Mouse (Mus musculus) myocyte (in vitro differentiated cells): ENCODE measurements around the gene Lrrc4. TPM values are rescaled to one million over a fixed set of nuclear protein-coding genes. Genes with fewer than 3 reads are reported as not detected.

ENCODE experiments used
- H3K27me3 ChIP-seq: one replicate; pipeline ENCODE4 v1.6.1; 2011; ENCODE audit not compliant: control insufficient read depth, insufficient read depth, insufficient read length
- H3K36me3 ChIP-seq: one replicate; pipeline ENCODE4 v1.6.1; 2011; ENCODE audit not compliant: control insufficient read depth, insufficient read depth
- H3K4me2 ChIP-seq: one replicate; pipeline ENCODE4 v1.6.1; 2011; ENCODE audit warnings: low read depth, control low read depth
- H3K4me3 ChIP-seq: one replicate; pipeline ENCODE4 v1.5.1; 2011; ENCODE audit warnings: mild to moderate bottlenecking, control low read depth, moderate library complexity
- H3K79me2 ChIP-seq: one replicate; pipeline ENCODE4 v1.6.1; 2011; ENCODE audit not compliant: control insufficient read depth, insufficient read depth
- H3ac ChIP-seq: one replicate; pipeline ENCODE4 v1.6.1; 2011; ENCODE audit not compliant: control insufficient read depth, insufficient read length
- CEBPB ChIP-seq: IDR thresholded peaks from 2 replicates; pipeline ENCODE4 v1.6.1; 2011; ENCODE audit warnings: mild to moderate bottlenecking, moderate library complexity; ENCODE audit not compliant: poor library complexity, insufficient read depth, severe bottlenecking
- E2F4 ChIP-seq: IDR thresholded peaks from one replicate; pipeline ENCODE4 v1.6.1; 2011; ENCODE audit warnings: mild to moderate bottlenecking, control low read depth, moderate library complexity; ENCODE audit not compliant: insufficient read depth
- MAX ChIP-seq: IDR thresholded peaks from one replicate; pipeline ENCODE4 v1.6.1; 2011; ENCODE audit warnings: low read depth, mild to moderate bottlenecking, control low read depth
- MYOD1 ChIP-seq, 3 experiments: IDR thresholded peaks; one replicate each; pipeline ENCODE4 v1.6.1; 2011; ENCODE audit warnings: control low read depth in 2 of 3, low read depth in 2 of 3, mild to moderate bottlenecking in 2 of 3, moderate library complexity in 1 of 3; ENCODE audit not compliant: insufficient read length in 2 of 3, control insufficient read depth in 1 of 3
- MYOG ChIP-seq, 3 experiments: IDR thresholded peaks; one replicate each; pipeline ENCODE4 v1.6.1; 2011; ENCODE audit warnings: control low read depth in 2 of 3, low read depth in 2 of 3, mild to moderate bottlenecking in 2 of 3; ENCODE audit not compliant: insufficient read length in 2 of 3, control insufficient read depth in 1 of 3, insufficient read depth in 1 of 3
- POLR2A ChIP-seq: IDR thresholded peaks from one replicate; pipeline ENCODE4 v1.6.1; 2011; ENCODE audit warnings: low read depth, mild to moderate bottlenecking, control low read depth, moderate library complexity; ENCODE audit not compliant: insufficient read length
- POLR2AphosphoS2 ChIP-seq: IDR thresholded peaks from one replicate; pipeline ENCODE4 v1.6.1; 2011; ENCODE audit warnings: low read depth, control low read depth; ENCODE audit not compliant: insufficient read length
- REST ChIP-seq: IDR thresholded peaks from one replicate; pipeline ENCODE4 v1.6.1; 2011; ENCODE audit warnings: mild to moderate bottlenecking, control low read depth, moderate library complexity; ENCODE audit not compliant: insufficient read depth, insufficient read length
- SRF ChIP-seq: IDR thresholded peaks from one replicate; pipeline ENCODE4 v1.6.1; 2011; ENCODE audit warnings: low read depth; ENCODE audit not compliant: control insufficient read depth, insufficient read length
- TCF12 ChIP-seq: IDR thresholded peaks from one replicate; pipeline ENCODE4 v1.6.1; 2011; ENCODE audit warnings: mild to moderate bottlenecking, control low read depth; ENCODE audit not compliant: poor library complexity, insufficient read depth, severe bottlenecking
- TCF3 ChIP-seq: IDR thresholded peaks from one replicate; pipeline ENCODE4 v1.6.1; 2011; ENCODE audit warnings: low read depth, control low read depth; ENCODE audit not compliant: insufficient read length
- USF1 ChIP-seq: IDR thresholded peaks from one replicate; pipeline ENCODE4 v1.6.1; 2011; ENCODE audit warnings: low read depth, mild to moderate bottlenecking, control low read depth, moderate library complexity
- polyA plus RNA-seq: library from polyadenylated mRNA; unstranded; fragments of >200 nt; fragmentation: generic; extraction: Trizol; gene quantifications from one replicate; pipeline ENCODE4 v1.2.1, GENCODE M21; 2012; ENCODE audit warnings: missing spikeins

Gene Lrrc4
- polyA plus RNA-seq, 1 experiment: 0.72 TPM

DNA sequence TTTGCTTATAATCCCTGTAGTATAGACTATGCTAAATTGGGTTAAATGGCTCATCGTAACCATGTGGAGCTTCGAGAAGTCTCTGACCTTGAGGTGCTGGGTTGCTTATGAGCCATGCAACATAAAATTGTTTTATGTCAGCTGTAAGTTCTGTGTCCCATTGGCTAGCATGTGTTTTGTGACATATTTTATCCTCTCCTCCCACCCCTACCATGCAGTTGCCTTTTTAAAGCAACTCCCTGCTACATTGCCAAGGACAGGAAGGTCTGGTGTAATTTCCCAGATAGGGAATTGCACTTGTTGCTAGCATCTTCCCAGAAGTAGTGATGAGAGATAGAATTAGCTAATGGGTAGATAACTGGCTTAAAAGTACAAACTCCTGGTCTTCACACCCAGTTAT lies 31.7 kb downstream of the Lrrc4 start:
- H3K27me3 ChIP-seq: no peaks in the 10 kb centered on the region
- H3K4me2 ChIP-seq: no peak overlapping the region
- TF ChIP-seq SRF (no peak), TCF12 (no peak), MYOG (IDR thresholded peaks at IDR 0.05; ENCODE audit: control insufficient read depth in 1 of 3, insufficient read depth in 1 of 3, insufficient read length in 2 of 3, low read depth in 2 of 3) (no peak), CEBPB (no peak), USF1 (no peak), POLR2A (no peak), TCF3 (no peak), E2F4 (no peak), MAX (no peak), MYOD1 (IDR thresholded peaks at IDR 0.05; ENCODE audit: control insufficient read depth in 1 of 3, insufficient read length in 2 of 3, low read depth in 2 of 3) (no peak), POLR2AphosphoS2 (no peak), REST (no peak)
- no peak overlapping the region for H3K4me3 ChIP-seq
- no peaks in the 10 kb centered on the region for H3K79me2 ChIP-seq
- peaks cover 26% of the 10 kb centered on the region for H3K36me3 ChIP-seq
- H3ac ChIP-seq: no peak overlapping the region

DNA sequence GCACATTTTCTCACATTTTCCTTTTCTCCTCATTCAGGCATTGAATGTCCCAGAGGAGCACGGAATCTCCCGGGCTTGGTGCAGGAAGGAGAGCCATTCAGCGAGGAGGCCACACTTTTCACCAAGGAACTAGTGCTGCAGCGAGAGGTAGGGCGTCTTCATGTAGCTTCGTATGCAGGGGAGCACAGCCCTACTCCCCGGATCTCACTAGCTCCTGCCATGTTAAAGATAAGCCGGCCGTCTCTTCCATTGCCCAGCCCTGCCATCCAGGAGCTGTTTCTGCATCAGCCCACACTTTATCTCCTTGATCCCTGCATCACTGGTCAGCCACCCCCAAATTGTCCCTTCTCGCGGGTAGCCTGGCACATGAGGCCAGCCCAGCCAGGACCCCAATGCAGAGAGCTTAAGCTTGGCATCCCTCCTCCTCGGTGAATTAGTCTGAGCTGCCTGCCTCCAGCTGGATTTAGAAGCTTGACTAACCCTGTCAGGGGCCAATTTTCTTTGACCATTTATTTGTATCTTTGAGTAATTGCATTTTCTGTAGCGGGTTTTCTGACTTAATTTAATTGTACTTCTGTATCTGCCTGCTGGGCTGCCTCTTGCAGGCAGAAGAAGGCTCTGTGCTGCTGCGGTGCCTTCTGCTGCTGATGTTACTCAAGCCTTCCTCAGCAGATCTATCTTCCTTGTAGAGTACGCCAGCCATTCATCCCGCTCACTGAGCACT lies 35.6 kb downstream of the Lrrc4 start:
- Histone ChIP-seq H3K4me3 (no peak overlapping the region), H3K79me2 (no peaks in the 10 kb centered on the region), H3K27me3 (no peaks in the 10 kb centered on the region), H3ac (no peak overlapping the region), H3K36me3 (peaks cover 17% of the 10 kb centered on the region), H3K4me2 (no peak overlapping the region)
- TF ChIP-seq POLR2A (no peak), REST (no peak), USF1 (no peak), TCF12 (no peak), MYOG (IDR thresholded peaks at IDR 0.05; ENCODE audit: control insufficient read depth in 1 of 3, insufficient read depth in 1 of 3, insufficient read length in 2 of 3, low read depth in 2 of 3) (no peak), TCF3 (no peak), MYOD1 (IDR thresholded peaks at IDR 0.05; ENCODE audit: control insufficient read depth in 1 of 3, insufficient read length in 2 of 3, low read depth in 2 of 3) (no peak), CEBPB (no peak), SRF (no peak)

DNA sequence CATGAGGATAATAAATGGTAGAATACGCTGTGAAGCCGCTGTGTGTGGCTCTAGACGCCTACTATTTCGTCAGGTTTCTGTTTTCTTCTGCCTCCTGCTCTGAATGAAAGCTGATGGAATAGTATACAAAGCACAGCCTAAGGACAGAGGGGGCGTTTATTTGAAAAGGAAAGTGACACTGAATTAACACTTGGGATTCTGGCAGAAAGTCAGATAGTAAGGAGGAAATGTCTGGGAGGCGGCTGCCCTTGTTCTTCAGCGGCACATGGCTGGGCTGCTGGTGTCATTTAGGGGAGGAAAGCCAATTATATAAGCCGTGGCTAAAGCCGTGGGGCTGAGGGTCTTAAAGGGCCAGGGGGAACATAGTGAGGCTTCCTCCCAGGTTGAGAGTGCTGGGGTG lies 36.2 kb downstream of the Lrrc4 start:
- TF ChIP-seq MYOG (IDR thresholded peaks at IDR 0.05; ENCODE audit: control insufficient read depth in 1 of 3, insufficient read depth in 1 of 3, insufficient read length in 2 of 3, low read depth in 2 of 3): no peak
- Histone ChIP-seq H3ac (no peak overlapping the region), H3K4me3 (no peak overlapping the region), H3K36me3 (peaks cover 17% of the 10 kb centered on the region), H3K27me3 (no peaks in the 10 kb centered on the region), H3K79me2 (no peaks in the 10 kb centered on the region), H3K4me2 (no peak overlapping the region)

DNA sequence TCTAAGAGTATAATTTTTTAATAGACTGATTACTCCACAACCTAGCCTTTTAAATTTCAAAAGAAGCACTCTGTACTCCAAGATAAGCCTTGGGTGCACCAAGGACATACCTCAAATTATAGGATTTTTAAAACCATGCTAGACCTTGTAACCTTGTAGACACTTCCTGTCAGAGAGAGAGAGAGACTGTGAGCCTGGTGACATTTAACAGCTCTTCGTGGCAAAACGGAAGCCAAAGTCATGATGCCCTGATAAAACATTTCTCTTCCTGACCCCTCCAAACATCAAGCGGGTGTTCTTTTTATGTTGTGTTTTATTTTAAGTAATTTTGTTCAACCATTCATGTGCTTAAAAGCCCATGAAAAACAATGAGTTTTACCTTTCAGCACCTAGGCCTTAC lies 39.7 kb downstream of the Lrrc4 start:
- Histone ChIP-seq H3K27me3 (no peaks in the 10 kb centered on the region), H3K4me2 (no peak overlapping the region), H3K4me3 (no peak overlapping the region), H3ac (no peak overlapping the region), H3K36me3 (peaks cover 11% of the 10 kb centered on the region), H3K79me2 (no peaks in the 10 kb centered on the region)
- no peak for TF ChIP-seq SRF
- no peak for TF ChIP-seq REST
- no peak for TF ChIP-seq POLR2A
- no peak for TF ChIP-seq E2F4
- no peak for TF ChIP-seq MYOG (IDR thresholded peaks at IDR 0.05; ENCODE audit: control insufficient read depth in 1 of 3, insufficient read depth in 1 of 3, insufficient read length in 2 of 3, low read depth in 2 of 3)
- TF ChIP-seq POLR2AphosphoS2: no peak
- no peak for TF ChIP-seq TCF3
- TF ChIP-seq TCF12: no peak
- TF ChIP-seq MYOD1 (IDR thresholded peaks at IDR 0.05; ENCODE audit: control insufficient read depth in 1 of 3, insufficient read length in 2 of 3, low read depth in 2 of 3): no peak
- TF ChIP-seq USF1: no peak
- TF ChIP-seq MAX: no peak
- no peak for TF ChIP-seq CEBPB

DNA sequence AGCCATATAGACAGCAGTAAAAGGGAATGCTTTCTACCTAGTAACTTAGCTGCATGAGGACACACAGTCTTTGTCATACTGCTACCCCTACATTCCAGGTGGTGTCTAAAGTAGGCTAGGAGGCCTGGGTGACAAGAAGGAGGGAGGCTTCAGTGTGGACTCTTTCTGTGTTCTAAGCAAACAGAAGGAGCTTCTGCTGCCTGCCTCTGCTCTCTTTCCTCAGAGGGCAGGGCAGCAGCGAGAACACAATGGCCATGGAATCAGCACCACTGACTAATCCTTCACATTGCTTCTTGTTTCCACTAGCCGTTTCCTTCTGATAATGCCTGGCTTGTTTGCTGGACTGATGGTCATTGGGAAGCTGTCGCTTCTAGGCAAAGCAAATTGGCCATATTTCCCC lies 40.4 kb downstream of the Lrrc4 start:
- H3K36me3 ChIP-seq: peaks cover 6% of the 10 kb centered on the region
- H3ac ChIP-seq: no peak overlapping the region
- H3K79me2 ChIP-seq: no peaks in the 10 kb centered on the region
- H3K4me3 ChIP-seq: no peak overlapping the region
- H3K4me2 ChIP-seq: no peak overlapping the region
- H3K27me3 ChIP-seq: no peaks in the 10 kb centered on the region
- no peak for TF ChIP-seq TCF12
- no peak for TF ChIP-seq REST
- TF ChIP-seq MYOD1 (IDR thresholded peaks at IDR 0.05; ENCODE audit: control insufficient read depth in 1 of 3, insufficient read length in 2 of 3, low read depth in 2 of 3): no peak
- no peak for TF ChIP-seq CEBPB
- no peak for TF ChIP-seq E2F4
- no peak for TF ChIP-seq TCF3
- no peak for TF ChIP-seq MYOG (IDR thresholded peaks at IDR 0.05; ENCODE audit: control insufficient read depth in 1 of 3, insufficient read depth in 1 of 3, insufficient read length in 2 of 3, low read depth in 2 of 3)
- no peak for TF ChIP-seq POLR2AphosphoS2
- no peak for TF ChIP-seq USF1
